Mouse (Mus musculus): ENCODE results near the gene Sel1l3. TPM values are rescaled to one million over a fixed set of nuclear protein-coding genes. Genes with fewer than 3 reads are reported as not detected.

Gene Sel1l3
- 11.0 and 11.2 TPM in 2 replicates for polyA plus RNA-seq (2014; fragmentation: Nextera tagmentation; extraction: Ambion mirVana)

- no peaks in the 10 kb centered on the region for H3K27me3 ChIP-seq (replicated peaks; ENCODE audit: control insufficient read depth, insufficient read depth, low read length)
- H3K9me3 ChIP-seq (replicated peaks; ENCODE audit: control insufficient read depth, low read length) = no peaks in the 10 kb centered on the region
- no peaks in the 10 kb centered on the region for H3K36me3 ChIP-seq (ENCODE audit: control insufficient read depth, insufficient read depth, low read length)
- H3K4me3 ChIP-seq (ENCODE audit: low read depth, low read length) = peak within 1 kb of the TSS; percentile 81
- WGBS = under 1% methylated on average over 22 of the region's 29 CpGs
- peaks cover 12% of the 10 kb centered on the region for H3K4me1 ChIP-seq (ENCODE audit: control insufficient read depth, insufficient read depth, low read length)
- H3K9ac ChIP-seq (ENCODE audit: low read length) = peak within 1 kb of the TSS; percentile 94
- H3K27ac ChIP-seq (ENCODE audit: low read depth, low read length) = peak within 1 kb of the TSS; percentile 85
- H3K4me2 ChIP-seq (ENCODE audit: low read length) = peak within 1 kb of the TSS; percentile 95
- ATAC-seq (peak; percentile 70), DNase-seq (ENCODE audit: low spot score) (peak; percentile 82)
These were observed at the start of gene Sel1l3 for GRCm38 (mm10) chr5:53213711-53214352. Gene Sel1l3, minus strand, starts transcription at chr5:53213927.

- WGBS = 90% methylated on average over 10 of the region's 10 CpGs
These were observed 48.3 kb upstream of the Sel1l3 start for GRCm38 (mm10) chr5:53261999-53262398.

GRCm38 (mm10) chr5:53259894-53260293 is 46.2 kb upstream of the Sel1l3 start:
- Histone ChIP-seq H3K9me3 (replicated peaks; ENCODE audit: control insufficient read depth, low read length) (no peaks in the 10 kb centered on the region), H3K27ac (ENCODE audit: low read depth, low read length) (peak overlapping the region; percentile 35; the same call in 1 of the 2 replicates), H3K36me3 (ENCODE audit: control insufficient read depth, insufficient read depth, low read length) (no peaks in the 10 kb centered on the region), H3K27me3 (replicated peaks; ENCODE audit: control insufficient read depth, insufficient read depth, low read length) (no peaks in the 10 kb centered on the region), H3K4me3 (ENCODE audit: low read depth, low read length) (no peak overlapping the region), H3K9ac (ENCODE audit: low read length) (no peak overlapping the region), H3K4me1 (ENCODE audit: control insufficient read depth, insufficient read depth, low read length) (peaks cover 12% of the 10 kb centered on the region), H3K4me2 (ENCODE audit: low read length) (no peak overlapping the region)
- peak; percentile 44; the same call in 1 of the 2 replicates for ATAC-seq
- 70% methylated on average over 5 of the region's 5 CpGs for WGBS
- DNase-seq (ENCODE audit: low spot score) = peak; percentile 65

More at GRCm38 (mm10) chr5:53261999-53262398, 48.3 kb upstream of the Sel1l3 start:
- no peak for ATAC-seq
- no peak overlapping the region for H3K4me2 ChIP-seq (ENCODE audit: low read length)
- no peak overlapping the region for H3K27ac ChIP-seq (ENCODE audit: low read depth, low read length)
- peaks cover 8% of the 10 kb centered on the region for H3K4me1 ChIP-seq (ENCODE audit: control insufficient read depth, insufficient read depth, low read length)
- no peak overlapping the region for H3K4me3 ChIP-seq (ENCODE audit: low read depth, low read length)
- no peaks in the 10 kb centered on the region for H3K9me3 ChIP-seq (replicated peaks; ENCODE audit: control insufficient read depth, low read length)
- no peaks in the 10 kb centered on the region for H3K36me3 ChIP-seq (ENCODE audit: control insufficient read depth, insufficient read depth, low read length)
- no peak for DNase-seq (ENCODE audit: low spot score)
- no peaks in the 10 kb centered on the region for H3K27me3 ChIP-seq (replicated peaks; ENCODE audit: control insufficient read depth, insufficient read depth, low read length)
- H3K9ac ChIP-seq (ENCODE audit: low read length) = no peak overlapping the region

- peaks cover 12% of the 10 kb centered on the region for H3K4me1 ChIP-seq (ENCODE audit: control insufficient read depth, insufficient read depth, low read length)
- peak overlapping the region; percentile 24 for H3K4me3 ChIP-seq (ENCODE audit: low read depth, low read length)
- peak overlapping the region; percentile 50 for H3K9ac ChIP-seq (ENCODE audit: low read length)
- no peaks in the 10 kb centered on the region for H3K36me3 ChIP-seq (ENCODE audit: control insufficient read depth, insufficient read depth, low read length)
- no peaks in the 10 kb centered on the region for H3K27me3 ChIP-seq (replicated peaks; ENCODE audit: control insufficient read depth, insufficient read depth, low read length)
- H3K9me3 ChIP-seq (replicated peaks; ENCODE audit: control insufficient read depth, low read length) = no peaks in the 10 kb centered on the region
- DNase-seq (ENCODE audit: low spot score) (peak; percentile 77), ATAC-seq (peak; percentile 72)
- peak overlapping the region; percentile 62 for H3K4me2 ChIP-seq (ENCODE audit: low read length)
- WGBS = 3% methylated on average over 29 of the region's 29 CpGs
- 0 out of 2 replicates have a peak overlapping the region, but pooled peaks have one; percentile 11 for H3K27ac ChIP-seq (ENCODE audit: low read depth, low read length)
These were observed 44.5 kb upstream of the Sel1l3 start for GRCm38 (mm10) chr5:53258038-53258786.

DNA sequence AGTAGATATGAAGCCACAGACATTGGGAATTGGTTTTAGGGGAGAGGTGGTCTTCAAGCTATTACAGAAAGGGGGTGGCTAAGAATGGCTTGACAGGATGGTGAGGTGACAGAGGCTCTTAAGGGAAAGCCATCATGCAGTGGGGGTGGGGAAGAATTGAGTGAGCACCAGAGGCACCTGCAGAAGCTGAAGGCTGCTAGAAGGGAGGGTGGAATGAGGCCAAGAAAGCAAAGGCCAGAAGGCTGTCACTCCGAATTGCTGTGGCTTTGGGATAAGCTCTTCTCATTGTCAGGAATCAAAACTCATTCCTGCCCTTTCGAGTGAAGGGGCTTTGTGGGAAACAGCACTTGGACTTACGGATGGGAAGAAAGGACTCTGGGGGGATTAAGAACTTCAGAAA is 41.1 kb upstream of the Sel1l3 start:
- Histone ChIP-seq H3K4me3 (ENCODE audit: low read depth, low read length) (no peak overlapping the region), H3K4me2 (ENCODE audit: low read length) (no peak overlapping the region), H3K27me3 (replicated peaks; ENCODE audit: control insufficient read depth, insufficient read depth, low read length) (no peaks in the 10 kb centered on the region), H3K27ac (ENCODE audit: low read depth, low read length) (no peak overlapping the region), H3K36me3 (ENCODE audit: control insufficient read depth, insufficient read depth, low read length) (no peaks in the 10 kb centered on the region), H3K4me1 (ENCODE audit: control insufficient read depth, insufficient read depth, low read length) (peaks cover 15% of the 10 kb centered on the region), H3K9me3 (replicated peaks; ENCODE audit: control insufficient read depth, low read length) (no peaks in the 10 kb centered on the region), H3K9ac (ENCODE audit: low read length) (no peak overlapping the region)
- DNase-seq (ENCODE audit: low spot score) = no peak
- 33% methylated on average over 3 of the region's 3 CpGs for WGBS
- ATAC-seq = no peak

- DNase-seq (ENCODE audit: low spot score) (no peak), ATAC-seq (no peak)
- Histone ChIP-seq H3K27ac (ENCODE audit: low read depth, low read length) (no peak overlapping the region), H3K4me3 (ENCODE audit: low read depth, low read length) (no peak overlapping the region), H3K36me3 (ENCODE audit: control insufficient read depth, insufficient read depth, low read length) (no peaks in the 10 kb centered on the region), H3K27me3 (replicated peaks; ENCODE audit: control insufficient read depth, insufficient read depth, low read length) (no peaks in the 10 kb centered on the region), H3K9me3 (replicated peaks; ENCODE audit: control insufficient read depth, low read length) (no peaks in the 10 kb centered on the region), H3K4me1 (ENCODE audit: control insufficient read depth, insufficient read depth, low read length) (peaks cover 21% of the 10 kb centered on the region), H3K4me2 (ENCODE audit: low read length) (no peak overlapping the region), H3K9ac (ENCODE audit: low read length) (no peak overlapping the region)
- WGBS = 87% methylated on average over 5 of the region's 5 CpGs
These were observed 40.4 kb upstream of the Sel1l3 start for GRCm38 (mm10) chr5:53254154-53254553.

- Histone ChIP-seq H3K4me2 (ENCODE audit: low read length) (no peak overlapping the region), H3K36me3 (ENCODE audit: control insufficient read depth, insufficient read depth, low read length) (no peaks in the 10 kb centered on the region), H3K27ac (ENCODE audit: low read depth, low read length) (peak overlapping the region; percentile 23; the same call in 1 of the 2 replicates), H3K27me3 (replicated peaks; ENCODE audit: control insufficient read depth, insufficient read depth, low read length) (no peaks in the 10 kb centered on the region), H3K9ac (ENCODE audit: low read length) (no peak overlapping the region), H3K4me1 (ENCODE audit: control insufficient read depth, insufficient read depth, low read length) (peaks cover 18% of the 10 kb centered on the region; the same call in 1 of the 2 replicates), H3K4me3 (ENCODE audit: low read depth, low read length) (no peak overlapping the region), H3K9me3 (replicated peaks; ENCODE audit: control insufficient read depth, low read length) (no peaks in the 10 kb centered on the region)
- ATAC-seq (peak; percentile 84), DNase-seq (ENCODE audit: low spot score) (peak; percentile 79)
- 41% methylated on average over 4 of the region's 4 CpGs for WGBS
These were observed 35.8 kb upstream of the Sel1l3 start for GRCm38 (mm10) chr5:53249431-53250061.

- Histone ChIP-seq H3K9ac (ENCODE audit: low read length) (no peak overlapping the region), H3K36me3 (ENCODE audit: control insufficient read depth, insufficient read depth, low read length) (no peaks in the 10 kb centered on the region), H3K4me1 (ENCODE audit: control insufficient read depth, insufficient read depth, low read length) (peaks cover 18% of the 10 kb centered on the region; the same call in 1 of the 2 replicates), H3K27ac (ENCODE audit: low read depth, low read length) (no peak overlapping the region), H3K27me3 (replicated peaks; ENCODE audit: control insufficient read depth, insufficient read depth, low read length) (no peaks in the 10 kb centered on the region), H3K4me3 (ENCODE audit: low read depth, low read length) (no peak overlapping the region), H3K4me2 (ENCODE audit: low read length) (no peak overlapping the region), H3K9me3 (replicated peaks; ENCODE audit: control insufficient read depth, low read length) (no peaks in the 10 kb centered on the region)
- 4% methylated on average over 11 of the region's 11 CpGs for WGBS
- peak; percentile 68 for DNase-seq (ENCODE audit: low spot score)
- peak; percentile 56 for ATAC-seq
These were observed 34.8 kb upstream of the Sel1l3 start for GRCm38 (mm10) chr5:53248499-53248898.

All from forebrain, embryonic 14.5 days (tissue).